Mouse (Mus musculus): ENCODE data around the gene Mtmr10.

GRCm38 (mm10) chr7:64332686-64333085 is 45.2 kb downstream of the Mtmr10 start:
- TF ChIP-seq ZC3H11A (IDR thresholded peaks at IDR 0.05; ENCODE audit: borderline replicate concordance, low read depth, low read length), result no peak
- TF ChIP-seq CHD2 (IDR thresholded peaks at IDR 0.05; ENCODE audit: low read depth, low read length), result no peak
- no peak for TF ChIP-seq HCFC1 (IDR thresholded peaks at IDR 0.05; ENCODE audit: borderline replicate concordance, insufficient read depth, low read length)
- no peak for TF ChIP-seq ZNF384 (IDR thresholded peaks at IDR 0.05; ENCODE audit: low read depth, low read length)
- TF ChIP-seq MAFK (IDR thresholded peaks at IDR 0.05; ENCODE audit: insufficient read depth, low read depth, low read length), result no peak

Data from ES-E14 (cell line).